Mouse (Mus musculus) liver, postnatal 0 days (tissue): ENCODE measurements around the gene Dleu7.

ENCODE experiments used
- CTCF ChIP-seq: sonication (generic); IDR thresholded peaks from 2 replicates; pipeline ENCODE4 v1.5.1; 2016; ENCODE audit warnings: antibody characterized with exemption, low read depth
- EP300 ChIP-seq: IDR thresholded peaks from 2 replicates; pipeline ENCODE4 v1.6.1; 2016; ENCODE audit warnings: antibody characterized with exemption, low read depth, mild to moderate bottlenecking

DNA sequence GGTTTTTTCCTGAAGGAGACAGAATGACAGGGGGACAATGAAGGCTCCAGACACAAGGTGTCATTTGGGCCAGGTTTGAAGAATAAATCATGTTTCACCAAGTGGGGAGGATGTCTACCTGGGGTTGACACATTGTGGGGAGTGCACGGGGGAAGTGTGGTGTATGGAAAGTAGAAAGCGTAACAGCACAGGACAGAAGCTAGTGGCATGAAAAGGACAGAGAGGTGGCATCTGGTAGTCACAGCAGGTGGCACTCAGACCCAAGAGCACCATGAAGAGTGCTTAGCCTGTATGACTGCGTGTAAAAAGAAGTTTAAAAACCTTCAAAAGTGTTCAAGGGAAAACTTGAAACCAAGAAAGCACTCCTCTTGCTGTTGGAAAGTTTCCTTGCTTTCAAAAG is 42.8 kb downstream of the Dleu7 start:
- TF ChIP-seq CTCF (no peak), EP300 (no peak)
